Mouse (Mus musculus) liver, adult 2 months (tissue): ENCODE data around the gene Il13ra2.

Experiments used
- CTCF ChIP-seq: fragments of 200-500 bp; IDR thresholded peaks from 2 replicates; pipeline ENCODE4 v1.5.1; 2011; ENCODE audit warnings: low read depth, low read length, control low read depth
- POLR2A ChIP-seq: fragments of 200-500 bp; IDR thresholded peaks from 2 replicates; pipeline ENCODE4 v1.6.1; 2011; ENCODE audit warnings: low read length, control low read depth; ENCODE audit not compliant: insufficient read depth; ENCODE audit errors: extremely low read depth

DNA sequence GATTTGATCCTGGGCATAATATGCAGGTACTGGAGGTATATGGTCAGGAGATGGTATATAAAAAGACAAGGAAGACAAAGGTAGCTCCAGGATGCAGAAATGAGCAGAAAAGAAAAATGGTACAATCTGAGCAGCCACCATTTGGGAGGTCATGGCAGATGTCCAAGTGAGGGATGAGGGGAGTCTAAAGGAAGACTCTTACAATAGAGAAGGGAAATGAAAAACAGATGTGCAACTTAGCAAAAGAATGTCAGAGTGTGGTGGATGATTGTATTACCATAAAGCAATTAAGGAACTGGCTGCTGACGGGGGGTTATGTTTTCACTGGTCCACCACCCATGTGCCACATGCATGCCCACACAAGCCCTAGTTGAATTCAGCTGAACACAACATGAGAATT lies 35.5 kb downstream of the Il13ra2 start:
- TF ChIP-seq CTCF (no peak), POLR2A (no peak)
